Mouse (Mus musculus) liver, embryonic 16.5 days (tissue): ENCODE data around the gene Rin2. TPM values are rescaled to one million over a fixed set of nuclear protein-coding genes. Genes with fewer than 3 reads are reported as not detected.

Experiments used
- ATAC-seq: fragments of 200-750 bp; cut with Nextera tagmentation; 2 replicates; pipeline ENCODE4 v1.8.0; 2017; ENCODE audit warnings: low read depth, mild to moderate bottlenecking, moderate number of reproducible peaks, moderate library complexity
- H3K27ac ChIP-seq: fragments of 300-500 bp; sonication (generic); 2 replicates; pipeline ENCODE4 v1.5.1; 2014; ENCODE audit warnings: mild to moderate bottlenecking, low read length
- H3K27me3 ChIP-seq: fragments of 300-500 bp; sonication (generic); 2 replicates; pipeline ENCODE4 v1.6.1; 2014; ENCODE audit warnings: low read depth, low read length, mixed read lengths; ENCODE audit not compliant: control insufficient read depth, insufficient read depth
- H3K36me3 ChIP-seq: fragments of 300-500 bp; sonication (generic); 2 replicates; pipeline ENCODE4 v1.6.1; 2014; ENCODE audit warnings: mild to moderate bottlenecking; ENCODE audit not compliant: control insufficient read depth, insufficient read depth
- H3K4me1 ChIP-seq: fragments of 300-500 bp; sonication (generic); 2 replicates; pipeline ENCODE4 v1.6.1; 2014; ENCODE audit warnings: low read depth, low read length, mixed read lengths; ENCODE audit not compliant: control insufficient read depth
- H3K4me2 ChIP-seq: fragments of 300-500 bp; sonication (generic); 2 replicates; pipeline ENCODE4 v1.6.1; 2014; ENCODE audit warnings: low read depth, low read length, mixed read lengths
- H3K4me3 ChIP-seq: fragments of 300-500 bp; sonication (generic); 2 replicates; pipeline ENCODE4 v1.5.1; 2014; ENCODE audit warnings: low read depth, mild to moderate bottlenecking, low read length
- H3K9ac ChIP-seq: fragments of 300-500 bp; sonication (generic); 2 replicates; pipeline ENCODE4 v1.6.1; 2014; ENCODE audit warnings: low read depth, low read length
- H3K9me3 ChIP-seq: fragments of 300-500 bp; sonication (generic); replicated peaks from 2 replicates; pipeline ENCODE4 v1.6.1; 2016; ENCODE audit warnings: low read length; ENCODE audit not compliant: control insufficient read depth
- WGBS: fragments of 180-500 bp; shearing (Covaris S2); extraction: QIAGEN DNeasy Blood & Tissue Kit; methylation state at CpG from one replicate; pipeline ENCODE4 v1.1.7; 2014; ENCODE audit not compliant: insufficient replicate concordance; 5-methylcytosine and 5-hydroxymethylcytosine counted together
- polyA plus RNA-seq: library from polyadenylated mRNA; unstranded; fragments of >200 nt; fragmentation: Nextera tagmentation; extraction: Ambion mirVana; gene quantifications from 2 replicates; pipeline ENCODE4 v1.2.1, GENCODE M21; 2015

Gene Rin2
- polyA plus RNA-seq, 1 experiment from 2014 or later, result 2.6 TPM

GRCm38 (mm10) chr2:145697160-145697559 lies 22.1 kb downstream of the Rin2 start:
- Histone ChIP-seq H3K27me3 (no peaks in the 10 kb centered on the region), H3K36me3 (no peaks in the 10 kb centered on the region), H3K27ac (no peak overlapping the region), H3K4me2 (no peak overlapping the region), H3K4me3 (no peak overlapping the region), H3K9ac (no peak overlapping the region), H3K4me1 (no peaks in the 10 kb centered on the region), H3K9me3 (no peaks in the 10 kb centered on the region)
- ATAC-seq, result no peak
- WGBS, result 55% methylated on average over 6 of the region's 6 CpGs

- WGBS, result 22% methylated on average over 6 of the region's 6 CpGs
Measured at GRCm38 (mm10) chr2:145699414-145700071, 24.5 kb downstream of the Rin2 start.

GRCm38 (mm10) chr2:145700237-145700985 lies 25.4 kb downstream of the Rin2 start:
- ATAC-seq, result no peak
- H3K4me1 ChIP-seq, result no peaks in the 10 kb centered on the region
- no peak overlapping the region for H3K4me2 ChIP-seq
- no peaks in the 10 kb centered on the region for H3K36me3 ChIP-seq
- 52% methylated on average over 8 of the region's 8 CpGs for WGBS
- no peaks in the 10 kb centered on the region for H3K27me3 ChIP-seq
- H3K4me3 ChIP-seq, result no peak overlapping the region
- no peak overlapping the region for H3K9ac ChIP-seq
- H3K27ac ChIP-seq, result no peak overlapping the region
- no peaks in the 10 kb centered on the region for H3K9me3 ChIP-seq

More at GRCm38 (mm10) chr2:145699414-145700071, 24.5 kb downstream of the Rin2 start:
- H3K4me1 ChIP-seq, result no peaks in the 10 kb centered on the region
- H3K9me3 ChIP-seq, result no peaks in the 10 kb centered on the region
- no peaks in the 10 kb centered on the region for H3K36me3 ChIP-seq
- H3K4me3 ChIP-seq, result no peak overlapping the region
- no peak overlapping the region for H3K27ac ChIP-seq
- no peaks in the 10 kb centered on the region for H3K27me3 ChIP-seq
- no peak for ATAC-seq
- H3K9ac ChIP-seq, result no peak overlapping the region
- H3K4me2 ChIP-seq, result no peak overlapping the region

GRCm38 (mm10) chr2:145701605-145702335 lies 26.8 kb downstream of the Rin2 start:
- H3K27ac ChIP-seq, result no peak overlapping the region
- WGBS, result 65% methylated on average over 12 of the region's 12 CpGs

GRCm38 (mm10) chr2:145704738-145705137 lies 29.7 kb downstream of the Rin2 start:
- Histone ChIP-seq H3K27ac (no peak overlapping the region), H3K4me3 (no peak overlapping the region), H3K9me3 (no peaks in the 10 kb centered on the region), H3K4me1 (no peaks in the 10 kb centered on the region), H3K4me2 (no peak overlapping the region), H3K36me3 (no peaks in the 10 kb centered on the region), H3K27me3 (no peaks in the 10 kb centered on the region), H3K9ac (no peak overlapping the region)
- WGBS, result 37% methylated on average over 7 of the region's 7 CpGs
- no peak for ATAC-seq

More at GRCm38 (mm10) chr2:145701605-145702335, 26.8 kb downstream of the Rin2 start:
- no peaks in the 10 kb centered on the region for H3K27me3 ChIP-seq
- no peak overlapping the region for H3K9ac ChIP-seq
- H3K4me2 ChIP-seq, result no peak overlapping the region
- H3K4me1 ChIP-seq, result no peaks in the 10 kb centered on the region
- H3K9me3 ChIP-seq, result no peaks in the 10 kb centered on the region
- ATAC-seq, result no peak
- no peak overlapping the region for H3K4me3 ChIP-seq
- no peaks in the 10 kb centered on the region for H3K36me3 ChIP-seq

- 57% methylated on average over 11 of the region's 11 CpGs for WGBS
- H3K4me2 ChIP-seq, result no peak overlapping the region
- no peaks in the 10 kb centered on the region for H3K27me3 ChIP-seq
- no peaks in the 10 kb centered on the region for H3K4me1 ChIP-seq
- H3K36me3 ChIP-seq, result no peaks in the 10 kb centered on the region
- no peak for ATAC-seq
- H3K9me3 ChIP-seq, result no peaks in the 10 kb centered on the region
- H3K9ac ChIP-seq, result no peak overlapping the region
- no peak overlapping the region for H3K27ac ChIP-seq
- no peak overlapping the region for H3K4me3 ChIP-seq
Measured at GRCm38 (mm10) chr2:145709727-145710389, 34.8 kb downstream of the Rin2 start.

GRCm38 (mm10) chr2:145711512-145711911 lies 36.5 kb downstream of the Rin2 start:
- H3K4me1 ChIP-seq, result no peaks in the 10 kb centered on the region
- WGBS, result 29% methylated on average over 3 of the region's 3 CpGs
- no peak for ATAC-seq
- no peaks in the 10 kb centered on the region for H3K9me3 ChIP-seq
- H3K4me3 ChIP-seq, result no peak overlapping the region
- no peak overlapping the region for H3K27ac ChIP-seq
- H3K27me3 ChIP-seq, result no peaks in the 10 kb centered on the region
- H3K9ac ChIP-seq, result no peak overlapping the region
- H3K36me3 ChIP-seq, result no peaks in the 10 kb centered on the region
- no peak overlapping the region for H3K4me2 ChIP-seq

GRCm38 (mm10) chr2:145712026-145712425 lies 37.0 kb downstream of the Rin2 start:
- H3K4me2 ChIP-seq, result no peak overlapping the region
- no peak overlapping the region for H3K9ac ChIP-seq
- 34% methylated on average over 3 of the region's 3 CpGs for WGBS
- no peak overlapping the region for H3K27ac ChIP-seq
- no peak overlapping the region for H3K4me3 ChIP-seq
- H3K27me3 ChIP-seq, result no peaks in the 10 kb centered on the region
- ATAC-seq, result no peak
- no peaks in the 10 kb centered on the region for H3K4me1 ChIP-seq
- H3K36me3 ChIP-seq, result no peaks in the 10 kb centered on the region
- H3K9me3 ChIP-seq, result no peaks in the 10 kb centered on the region
